ENCODE assay signal across 21 mouse cellular contexts in the genomic region with DNA sequence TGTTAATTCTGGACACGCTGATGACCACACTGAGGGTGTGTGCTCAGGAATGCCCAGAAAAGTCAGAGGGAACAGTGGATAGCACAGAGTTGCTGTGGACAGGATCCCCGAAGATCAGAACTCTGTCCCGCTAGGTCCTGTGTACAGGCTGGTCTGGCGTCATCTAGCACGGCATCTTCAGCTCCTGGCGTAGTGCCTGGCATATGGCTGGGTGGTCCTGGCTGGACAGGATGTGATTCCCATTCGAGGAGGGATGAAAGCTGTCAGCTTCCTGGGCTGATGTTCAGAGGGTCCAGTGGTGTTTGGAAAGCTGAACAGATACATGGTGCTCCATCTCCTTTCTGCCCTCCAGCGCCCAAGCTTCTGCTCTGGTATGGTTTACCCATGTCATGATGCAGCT. TPM values are rescaled to one million over a fixed set of nuclear protein-coding genes. Genes with fewer than 3 reads are reported as not detected.
"Had no signal": no experiment of that assay in that cellular context is flagged by ENCODE, and none has a peak within 500 bp of the region (broad histone marks: within the 10 kb centered on the region; RNA-seq: fewer than 3 reads in every experiment).

No protein-coding gene starts in this region.

- ATAC-seq: liver, postnatal 0 days; midbrain, embryonic 13.5 days; midbrain, embryonic 15.5 days had no signal

- H3K4me3 ChIP-seq: liver, embryonic 13.5 days; liver, embryonic 15.5 days; megakaryocyte, embryonic 14.5 days; midbrain, embryonic 13.5 days; midbrain, embryonic 15.5 days; neural tube, embryonic 12.5 days; stomach, embryonic 15.5 days had no signal

- H3K9me3 ChIP-seq: liver, embryonic 13.5 days; liver, embryonic 15.5 days; midbrain, embryonic 15.5 days; neural tube, embryonic 12.5 days; stomach, embryonic 15.5 days had no signal

- H3K36me3 ChIP-seq: liver, embryonic 13.5 days; liver, embryonic 15.5 days; midbrain, embryonic 13.5 days; midbrain, embryonic 15.5 days; neural tube, embryonic 12.5 days; stomach, embryonic 15.5 days had no signal

- DNase-seq: liver, embryonic 13.5 days; liver, postnatal 0 days; right cerebral cortex, postnatal 14 days; thymus, adult 2 months; thymus, postnatal 25 days; thymus, postnatal 4 days had no signal

- H3K27ac ChIP-seq: liver, embryonic 13.5 days; liver, embryonic 15.5 days; macrophage; midbrain, embryonic 13.5 days; midbrain, embryonic 15.5 days; neural tube, embryonic 12.5 days; stomach, embryonic 15.5 days; stomach, postnatal 0 days had no signal

- H3K4me1 ChIP-seq: liver, embryonic 13.5 days; liver, embryonic 15.5 days; midbrain, embryonic 15.5 days; stomach, embryonic 15.5 days had no signal

- H3K4me2 ChIP-seq: liver, embryonic 11.5 days; liver, embryonic 13.5 days; liver, embryonic 15.5 days; midbrain, embryonic 11.5 days; midbrain, embryonic 13.5 days; midbrain, embryonic 15.5 days; neural tube, embryonic 12.5 days; stomach, embryonic 15.5 days had no signal

- H3K27me3 ChIP-seq: liver, embryonic 13.5 days; liver, embryonic 15.5 days; midbrain, embryonic 13.5 days; midbrain, embryonic 15.5 days; neural tube, embryonic 12.5 days; stomach, embryonic 15.5 days had no signal

- H3K9ac ChIP-seq: liver, embryonic 13.5 days; liver, embryonic 15.5 days; liver, postnatal 0 days; midbrain, embryonic 13.5 days; midbrain, embryonic 15.5 days; neural tube, embryonic 12.5 days; stomach, embryonic 15.5 days had no signal

RNA-seq across cellular contexts. Expression of a gene that starts 45.2 kb away (rescaled TPM):
- total RNA-seq: megakaryocyte progenitor cell, adult 5-6 weeks; midbrain, postnatal 0 days; monocyte, adult 5-6 weeks; neutrophil, adult 5-6 weeks had no signal
- polyA plus RNA-seq: liver, embryonic 13.5 days; liver, postnatal 0 days; macrophage; midbrain, embryonic 11.5 days; midbrain, embryonic 13.5 days; midbrain, embryonic 15.5 days; midbrain, postnatal 0 days; neural tube, embryonic 12.5 days; neural tube, embryonic 14.5 days had no signal
